Mouse (Mus musculus) kidney, postnatal 36 days (tissue): ENCODE measurements around the gene Tlr13.

Experiments used
- DNase-seq, 2 experiments: peaks; one replicate each; pipeline ENCODE4 v3.0.0; 2021 to 2022; ENCODE audit warnings: mixed read lengths in 2 of 2

The Tlr13 gene

GRCm38 (mm10) chrX:106142936-106143335 lies at the start of gene Tlr13:
Gene Tlr13 (plus strand): TSS chrX:106143204.
- no peak for DNase-seq

GRCm38 (mm10) chrX:106105464-106105863 lies 37.5 kb upstream of the Tlr13 start:
- peak; percentile 68 to 79 for DNase-seq

- DNase-seq: no peak
Measured at GRCm38 (mm10) chrX:106113881-106114280, 29.1 kb upstream of the Tlr13 start.

GRCm38 (mm10) chrX:106114674-106115073 lies 28.3 kb upstream of the Tlr13 start:
- DNase-seq: no peak

GRCm38 (mm10) chrX:106122823-106123222 lies 20.2 kb upstream of the Tlr13 start:
- DNase-seq: no peak

- no peak for DNase-seq
Measured at GRCm38 (mm10) chrX:106128283-106128682, 14.7 kb upstream of the Tlr13 start.

- no peak for DNase-seq
Measured at GRCm38 (mm10) chrX:106129877-106130276, 13.1 kb upstream of the Tlr13 start.

- no peak for DNase-seq
Measured at GRCm38 (mm10) chrX:106134916-106135315, 8.1 kb upstream of the Tlr13 start.

GRCm38 (mm10) chrX:106135484-106135883 lies 7.5 kb upstream of the Tlr13 start:
- no peak for DNase-seq

- DNase-seq: peak in 1 of 2 experiments; percentile 2
Measured at GRCm38 (mm10) chrX:106135916-106136575, 7.0 kb upstream of the Tlr13 start.

GRCm38 (mm10) chrX:106139309-106140070 lies 3.5 kb upstream of the Tlr13 start:
- no peak for DNase-seq

- no peak for DNase-seq
Measured at GRCm38 (mm10) chrX:106148185-106148584, 5.2 kb downstream of the Tlr13 start.

- no peak for DNase-seq
Measured at GRCm38 (mm10) chrX:106149460-106149859, 6.5 kb downstream of the Tlr13 start.

GRCm38 (mm10) chrX:106154180-106154586 lies 11.2 kb downstream of the Tlr13 start:
- no peak for DNase-seq

GRCm38 (mm10) chrX:106155892-106156291 lies 12.9 kb downstream of the Tlr13 start:
- no peak for DNase-seq

GRCm38 (mm10) chrX:106163995-106164394 lies 21.0 kb downstream of the Tlr13 start:
- no peak for DNase-seq

- no peak for DNase-seq
Measured at GRCm38 (mm10) chrX:106164555-106164954, 21.6 kb downstream of the Tlr13 start.

GRCm38 (mm10) chrX:106165089-106165488 lies 22.1 kb downstream of the Tlr13 start:
- DNase-seq: no peak

- peak; percentile 75 to 83 for DNase-seq
Measured at GRCm38 (mm10) chrX:106171106-106171852, 28.3 kb downstream of the Tlr13 start.

GRCm38 (mm10) chrX:106171853-106172154 lies 28.8 kb downstream of the Tlr13 start:
- DNase-seq: peak in 1 of 2 experiments; percentile 11

GRCm38 (mm10) chrX:106176331-106176730 lies 33.3 kb downstream of the Tlr13 start:
- no peak for DNase-seq

- DNase-seq: no peak
Measured at GRCm38 (mm10) chrX:106184279-106184678, 41.3 kb downstream of the Tlr13 start.

GRCm38 (mm10) chrX:106185706-106186105 lies 42.7 kb downstream of the Tlr13 start:
- no peak for DNase-seq
